Mouse (Mus musculus): ENCODE data around the gene Olfr1192-ps1. TPM values are rescaled to one million over a fixed set of nuclear protein-coding genes. Genes with fewer than 3 reads are reported as not detected.
"Not testable (repeated sequence)": the region's sequence is repeated elsewhere in the genome, so short reads cannot be mapped to it uniquely, and the experiment has no call there.

Gene Olfr1192-ps1
- total RNA-seq (2021): not detected
- long read RNA-seq, experiment 1: 0 reads
- long read RNA-seq, experiment 2: 0 reads

GRCm38 (mm10) chr2:88648209-88648608 lies at the start of gene Olfr1192-ps1:
Olfr1192-ps1 (plus strand) TSS chr2:88648509.
- no peak for DNase-seq

- DNase-seq: not testable (repeated sequence)
Observed at GRCm38 (mm10) chr2:88640242-88640641, 8.1 kb upstream of the Olfr1192-ps1 start, which contains the start of gene Olfr1191-ps1. Olfr1191-ps1 (plus strand) TSS chr2:88640542.

- DNase-seq: not testable (repeated sequence)
Observed at GRCm38 (mm10) chr2:88675328-88675727, 27.0 kb downstream of the Olfr1192-ps1 start, which contains the start of gene Olfr1193. Olfr1193 (plus strand) TSS chr2:88675628.

GRCm38 (mm10) chr2:88689087-88689486 lies 40.8 kb downstream of the Olfr1192-ps1 start, which contains the start of gene Olfr1195:
Olfr1195 (minus strand) TSS chr2:88689187.
- DNase-seq: no peak

- no peak for DNase-seq
Observed at GRCm38 (mm10) chr2:88704497-88704896, 56.2 kb downstream of the Olfr1192-ps1 start, which contains the start of gene Olfr1196. Olfr1196 (minus strand) TSS chr2:88704597.

Other genes with a start within 250 kb of the Olfr1192-ps1 start
- gene Olfr1179, start 242.1 kb upstream of the Olfr1192-ps1 start, total RNA-seq (2021): not detected
- not detected for gene Olfr1180, start 229.4 kb upstream of the Olfr1192-ps1 start, total RNA-seq (2021)
- not detected for gene Olfr1181, start 222.3 kb upstream of the Olfr1192-ps1 start, total RNA-seq (2021)
- not detected for gene Gm13757, start 199.4 kb upstream of the Olfr1192-ps1 start, total RNA-seq (2021)
- not detected for gene Olfr1183, start 193.6 kb upstream of the Olfr1192-ps1 start, total RNA-seq (2021)
- not detected for gene Olfr1184, start 164.9 kb upstream of the Olfr1192-ps1 start, total RNA-seq (2021)
- gene Olfr1185-ps1, start 155.2 kb upstream of the Olfr1192-ps1 start, total RNA-seq (2021): not detected
- not detected for gene Olfr1186, start 130.0 kb upstream of the Olfr1192-ps1 start, total RNA-seq (2021)
- not detected for gene Olfr1188, start 91.6 kb upstream of the Olfr1192-ps1 start, total RNA-seq (2021)
- gene Olfr1189, start 62.1 kb upstream of the Olfr1192-ps1 start, total RNA-seq (2021): not detected
- gene Olfr1191-ps1, start 8.0 kb upstream of the Olfr1192-ps1 start, total RNA-seq (2021): not detected
- not detected for gene Olfr1193, start 27.1 kb downstream of the Olfr1192-ps1 start, total RNA-seq (2021)
- gene Olfr1195, start 40.7 kb downstream of the Olfr1192-ps1 start, total RNA-seq (2021): not detected
- gene Olfr1196, start 56.1 kb downstream of the Olfr1192-ps1 start, total RNA-seq (2021): not detected
- gene Olfr1197, start 83.9 kb downstream of the Olfr1192-ps1 start, total RNA-seq (2021): not detected
- not detected for gene Olfr1198, start 102.9 kb downstream of the Olfr1192-ps1 start, total RNA-seq (2021)
- not detected for gene Olfr1199, start 112.0 kb downstream of the Olfr1192-ps1 start, total RNA-seq (2021)
- gene Olfr1200, start 122.0 kb downstream of the Olfr1192-ps1 start, total RNA-seq (2021): not detected
- gene Olfr1201, start 144.5 kb downstream of the Olfr1192-ps1 start, total RNA-seq (2021): not detected
- not detected for gene Olfr1202, start 166.0 kb downstream of the Olfr1192-ps1 start, total RNA-seq (2021)
- not detected for gene Olfr1205, start 181.2 kb downstream of the Olfr1192-ps1 start, total RNA-seq (2021)
- not detected for gene Olfr1204, start 200.8 kb downstream of the Olfr1192-ps1 start, total RNA-seq (2021)
- gene Olfr1206, start 214.7 kb downstream of the Olfr1192-ps1 start, total RNA-seq (2021): not detected